Mouse (Mus musculus) thymus, postnatal 10 days (tissue): ENCODE measurements around the gene Olfr1055.
"Not testable (repeated sequence)": the region's sequence is repeated elsewhere in the genome, so short reads cannot be mapped to it uniquely, and the experiment has no call there.

Source experiments
- DNase-seq, 2 experiments: peaks; one replicate each; pipeline ENCODE4 v3.0.0; 2021; ENCODE audit warnings: low spot score in 2 of 2

The Olfr1055 gene

GRCm38 (mm10) chr2:86350184-86350583, at the start of gene Olfr1055:
Gene Olfr1055 (minus strand): TSS chr2:86350284.
- no peak for DNase-seq

- DNase-seq = no peak
These were observed 45.0 kb upstream of the Olfr1055 start for GRCm38 (mm10) chr2:86395114-86395513.

GRCm38 (mm10) chr2:86388461-86388860, 38.4 kb upstream of the Olfr1055 start, which contains the start of gene Olfr1058:
Gene Olfr1058 (minus strand): TSS chr2:86388561.
- not testable (repeated sequence) for DNase-seq

GRCm38 (mm10) chr2:86378293-86378692, 28.2 kb upstream of the Olfr1055 start, which contains the start of gene Olfr1057:
Gene Olfr1057 (minus strand): TSS chr2:86378393.
- no peak for DNase-seq

- not testable (repeated sequence) for DNase-seq
These were observed 16.3 kb upstream of the Olfr1055 start for GRCm38 (mm10) chr2:86366342-86366741.

- no peak for DNase-seq
These were observed 12.3 kb upstream of the Olfr1055 start, which contains the start of gene Olfr1056 for GRCm38 (mm10) chr2:86362369-86362768. Gene Olfr1056 (minus strand): TSS chr2:86362469.

GRCm38 (mm10) chr2:86351751-86352150, 1.7 kb upstream of the Olfr1055 start:
- DNase-seq = not testable (repeated sequence)

- no peak for DNase-seq
These were observed 14.8 kb downstream of the Olfr1055 start, which contains the start of gene Olfr1054 for GRCm38 (mm10) chr2:86335333-86335732. Gene Olfr1054 (minus strand): TSS chr2:86335433.

GRCm38 (mm10) chr2:86315184-86315583, 34.9 kb downstream of the Olfr1055 start, which contains the start of gene Olfr1053:
Gene Olfr1053 (minus strand): TSS chr2:86315284.
- no peak for DNase-seq
